Mouse (Mus musculus): ENCODE results near the gene Galnt6.

Galnt6 gene

DNA sequence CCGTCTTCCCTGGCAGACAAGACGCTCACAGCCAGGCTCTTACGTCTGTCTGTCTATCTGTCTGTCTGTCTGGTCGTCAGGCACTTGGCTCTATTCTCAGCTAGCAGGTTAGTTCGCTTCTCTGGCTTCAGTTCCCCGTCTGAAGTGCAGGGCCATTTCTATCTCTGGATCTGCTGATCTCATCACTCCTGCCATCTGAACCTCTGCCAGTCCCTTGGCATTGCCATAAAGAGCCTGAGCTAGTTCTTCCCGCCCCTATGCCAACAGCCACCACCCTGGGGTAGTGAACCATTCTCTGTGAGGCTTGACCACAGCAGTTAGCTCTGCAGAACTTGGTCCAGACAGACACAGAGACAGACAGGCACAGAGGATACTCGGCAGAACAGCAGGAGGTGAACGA, 68.9 kb downstream of the Galnt6 start:
- no peak for DNase-seq (ENCODE audit: extremely low spot score)

- no peak for DNase-seq (ENCODE audit: extremely low spot score)
Measured at GRCm38 (mm10) chr15:100655201-100655600, 74.0 kb downstream of the Galnt6 start.

GRCm38 (mm10) chr15:100654271-100654670, 74.9 kb downstream of the Galnt6 start:
- DNase-seq (ENCODE audit: extremely low spot score): no peak

GRCm38 (mm10) chr15:100651610-100652009, 77.6 kb downstream of the Galnt6 start:
- no peak for DNase-seq (ENCODE audit: extremely low spot score)

- DNase-seq (ENCODE audit: extremely low spot score): no peak
Measured at GRCm38 (mm10) chr15:100650111-100650510, 79.1 kb downstream of the Galnt6 start.

DNA sequence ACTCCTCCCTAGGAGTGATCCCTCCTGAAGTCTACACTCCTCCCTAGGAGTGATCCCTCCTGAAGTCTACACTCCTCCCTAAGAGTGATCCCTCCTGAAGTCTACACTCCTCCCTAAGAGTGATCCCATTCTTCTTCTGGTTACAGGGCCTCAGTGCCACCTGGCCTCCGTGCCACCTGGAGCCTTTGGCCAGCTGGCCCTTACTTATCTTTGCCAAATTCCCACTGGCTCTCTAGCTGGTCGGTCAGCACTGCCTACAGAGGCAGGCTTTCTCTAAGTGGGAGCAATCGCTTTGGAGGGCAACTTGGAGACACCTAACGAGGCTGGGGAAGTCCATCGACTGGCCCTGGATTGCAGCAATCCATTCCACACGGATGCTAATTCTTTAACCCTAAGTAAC, 83.0 kb downstream of the Galnt6 start:
- no peak for DNase-seq (ENCODE audit: extremely low spot score)

GRCm38 (mm10) chr15:100642451-100642850, 86.7 kb downstream of the Galnt6 start:
- no peak for DNase-seq (ENCODE audit: extremely low spot score)

All from embryo, embryonic 9.5 days (tissue).